In the genomic region with DNA sequence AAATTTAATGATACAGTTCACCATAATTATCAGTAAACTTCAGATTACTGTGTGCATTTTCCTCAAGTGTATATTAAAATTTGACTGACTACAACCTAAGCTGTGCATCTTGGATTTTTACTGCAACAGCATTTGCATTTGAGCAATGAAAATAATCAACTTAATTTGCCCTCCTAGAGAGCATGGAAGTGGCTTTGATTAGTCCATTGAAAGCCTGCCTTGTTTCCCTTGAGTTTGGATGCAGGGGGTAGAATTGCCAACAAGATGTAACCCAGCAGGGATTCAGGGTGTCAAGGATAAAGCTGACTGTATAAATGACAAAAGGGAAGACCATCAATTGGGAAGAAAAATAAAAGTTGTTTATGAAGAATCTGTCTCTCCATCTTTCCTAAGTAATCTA, we compare ENCODE assay signal across 25 mouse cellular contexts.
DNase-seq lines count a peak whose midpoint lies in the region; ATAC-seq and TF ChIP-seq lines count a peak whose summit lies in the region.
"Had no signal": no experiment of that assay in that cellular context is flagged by ENCODE, and none has a peak within 500 bp of the region (broad histone marks: within the 10 kb centered on the region; RNA-seq: fewer than 3 reads in every experiment).

No protein-coding gene starts in this region.

- H3K27me3 ChIP-seq in forebrain, embryonic 14.5 days (replicated peaks; ENCODE audit: control insufficient read depth, insufficient read depth, low read length) = no peaks in the 10 kb centered on the region
- no peaks in the 10 kb centered on the region for H3K27me3 ChIP-seq in forebrain, embryonic 16.5 days (replicated peaks; ENCODE audit: control insufficient read depth, insufficient read depth, low read length)
- no peaks in the 10 kb centered on the region for H3K27me3 ChIP-seq in limb, embryonic 10.5 days (ENCODE audit: low read depth, poor library complexity, severe bottlenecking)
- H3K27me3 ChIP-seq: CH12.LX, Patski had no signal

- no peak for TF ChIP-seq POLR2A in brain, embryonic 14.5 days (IDR thresholded peaks at IDR 0.05; ENCODE audit: borderline replicate concordance, extremely low read depth, insufficient read depth, insufficient read length, poor library complexity, severe bottlenecking)

- TF ChIP-seq CTCF in brain, embryonic 14.5 days (IDR thresholded peaks at IDR 0.05; ENCODE audit: borderline replicate concordance, extremely low read depth, insufficient read depth, insufficient read length) = no peak

- no peak overlapping the region for H3K4me2 ChIP-seq in forebrain, embryonic 14.5 days (ENCODE audit: low read length)
- H3K4me2 ChIP-seq in forebrain, embryonic 16.5 days (ENCODE audit: low read length) = no peak overlapping the region

- ATAC-seq in forebrain, embryonic 14.5 days = no peak
- no peak for ATAC-seq in forebrain, embryonic 16.5 days
- ATAC-seq in megakaryocyte-erythroid progenitor cell, adult 5-6 weeks (replicated peaks; ENCODE audit: low FRiP score, low TSS enrichment, poor library complexity, severe bottlenecking) = no peak
- ATAC-seq: activated CD4-positive, CD25-positive, alpha-beta regulatory T cell, adult 4 months; CD4-positive, CD25-positive, alpha-beta regulatory T cell, adult 4 months; Patski had no signal

- no peak overlapping the region for H3K4me3 ChIP-seq in forebrain, embryonic 14.5 days (ENCODE audit: low read depth, low read length)
- H3K4me3 ChIP-seq in forebrain, embryonic 16.5 days (replicated peaks; ENCODE audit: low read length) = no peak overlapping the region
- no peak overlapping the region for H3K4me3 ChIP-seq in limb, embryonic 10.5 days

- no peak overlapping the region for H3K27ac ChIP-seq in forebrain, embryonic 14.5 days (ENCODE audit: low read depth, low read length)
- H3K27ac ChIP-seq in forebrain, embryonic 16.5 days (ENCODE audit: low read length) = no peak overlapping the region
- no peak overlapping the region for H3K27ac ChIP-seq in limb, embryonic 10.5 days

- H3K9ac ChIP-seq in forebrain, embryonic 14.5 days (ENCODE audit: low read length) = no peak overlapping the region
- no peak overlapping the region for H3K9ac ChIP-seq in forebrain, embryonic 16.5 days (replicated peaks; ENCODE audit: low read depth, low read length)

- no peaks in the 10 kb centered on the region for H3K9me3 ChIP-seq in forebrain, embryonic 14.5 days (replicated peaks; ENCODE audit: control insufficient read depth, low read length)
- H3K9me3 ChIP-seq in forebrain, embryonic 16.5 days (ENCODE audit: control insufficient read depth, low read length) = no peaks in the 10 kb centered on the region
- no peaks in the 10 kb centered on the region for H3K9me3 ChIP-seq in limb, embryonic 10.5 days (replicated peaks)

- DNase-seq in forebrain, embryonic 14.5 days (ENCODE audit: low spot score) = peak; percentile 6
- peak; percentile 37 for DNase-seq in ES-CJ7 (ENCODE audit: low read depth, low spot score)
- peak; percentile 39 for DNase-seq in R1 (ENCODE audit: low read depth, low spot score)
- DNase-seq in brain, embryonic 14.5 days (ENCODE audit: low read depth) = peak; percentile 14
- DNase-seq in limb, embryonic 10.5 days (ENCODE audit: low spot score) = no peak
- DNase-seq in kidney, adult 11 months = no peak
- DNase-seq: adrenal gland, adult 2 months; adrenal gland, adult 8-10 months; adrenal gland, postnatal 10 days; adrenal gland, postnatal 14 days; adrenal gland, postnatal 25 days; adrenal gland, postnatal 36 days; B cell, adult 2 months; cerebellum, adult 11 months; cerebellum, adult 11-12 months; cerebellum, adult 18-20 months; cerebellum, adult 2 months; cerebellum, adult 8-10 months had no signal

- H3K4me1 ChIP-seq in forebrain, embryonic 14.5 days (ENCODE audit: control insufficient read depth, insufficient read depth, low read length) = no peaks in the 10 kb centered on the region
- no peaks in the 10 kb centered on the region for H3K4me1 ChIP-seq in forebrain, embryonic 16.5 days (replicated peaks; ENCODE audit: control insufficient read depth, insufficient read depth, low read length)
- H3K4me1 ChIP-seq in limb, embryonic 10.5 days = no peaks in the 10 kb centered on the region

- H3K36me3 ChIP-seq in forebrain, embryonic 14.5 days (ENCODE audit: control insufficient read depth, insufficient read depth, low read length) = no peaks in the 10 kb centered on the region
- no peaks in the 10 kb centered on the region for H3K36me3 ChIP-seq in forebrain, embryonic 16.5 days (ENCODE audit: control insufficient read depth, insufficient read depth)
- H3K36me3 ChIP-seq in limb, embryonic 10.5 days = no peaks in the 10 kb centered on the region
- H3K36me3 ChIP-seq: G1E had no signal

Comparison
In these comparisons a context has a peak if more than half of its experiments do, and no peak if none do; other contexts are left out.
1. DNase-seq: peak in forebrain, embryonic 14.5 days (single experiment), ES-CJ7 (single experiment), R1 (single experiment) and brain, embryonic 14.5 days (single experiment); none in limb, embryonic 10.5 days (single experiment) and kidney, adult 11 months (single experiment).